Mouse (Mus musculus) A20 (cell line): ENCODE data around the gene Scg3.
"Not testable (repeated sequence)": the region's sequence is repeated elsewhere in the genome, so short reads cannot be mapped to it uniquely, and the experiment has no call there.

Experiments used
- DNase-seq: peaks from one replicate; pipeline ENCODE4 v3.0.0-alpha.2; 2011; ENCODE audit warnings: low read depth, low spot score

The Scg3 gene

DNA sequence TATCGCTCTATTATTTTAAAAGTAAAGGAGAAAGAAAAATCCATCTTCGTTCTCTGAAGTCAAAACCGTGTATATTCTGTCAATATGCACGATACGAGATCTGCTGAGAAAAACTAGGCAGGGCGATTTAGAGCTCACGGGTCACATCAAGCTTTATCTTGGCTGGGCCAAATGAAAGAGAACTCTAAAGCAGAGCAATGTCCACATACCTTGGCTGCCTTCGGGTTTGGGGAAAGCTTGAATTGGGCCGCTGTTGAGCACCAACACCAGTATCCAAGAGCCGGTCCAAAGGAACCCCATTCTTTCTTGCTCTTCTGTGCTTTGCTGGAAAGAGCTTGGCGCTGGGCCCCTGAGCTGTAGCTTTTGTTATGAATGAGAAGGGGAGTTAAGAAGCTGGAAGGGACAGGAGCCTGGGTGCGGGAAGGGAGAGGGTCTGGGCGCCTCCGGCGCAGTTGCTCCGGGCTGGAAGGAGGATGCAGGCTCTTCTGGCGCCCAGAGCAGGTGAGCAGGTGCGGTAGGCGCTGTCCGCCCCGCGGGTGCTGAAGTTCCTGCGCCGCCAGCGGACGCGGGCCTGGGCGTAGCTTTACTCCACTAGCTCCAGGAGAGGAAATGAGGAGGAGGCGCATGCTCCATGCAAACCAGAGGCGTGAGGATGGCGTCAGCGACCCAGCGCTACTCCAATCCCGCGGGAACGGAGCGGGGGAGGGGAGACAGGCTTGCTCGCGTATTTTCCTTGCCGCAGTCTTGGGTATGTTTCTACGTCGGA lies at the start of gene Scg3:
Gene Scg3 (minus strand): TSS at position 631 of the 766 bp plus-strand sequence.
- no peak for DNase-seq

DNA sequence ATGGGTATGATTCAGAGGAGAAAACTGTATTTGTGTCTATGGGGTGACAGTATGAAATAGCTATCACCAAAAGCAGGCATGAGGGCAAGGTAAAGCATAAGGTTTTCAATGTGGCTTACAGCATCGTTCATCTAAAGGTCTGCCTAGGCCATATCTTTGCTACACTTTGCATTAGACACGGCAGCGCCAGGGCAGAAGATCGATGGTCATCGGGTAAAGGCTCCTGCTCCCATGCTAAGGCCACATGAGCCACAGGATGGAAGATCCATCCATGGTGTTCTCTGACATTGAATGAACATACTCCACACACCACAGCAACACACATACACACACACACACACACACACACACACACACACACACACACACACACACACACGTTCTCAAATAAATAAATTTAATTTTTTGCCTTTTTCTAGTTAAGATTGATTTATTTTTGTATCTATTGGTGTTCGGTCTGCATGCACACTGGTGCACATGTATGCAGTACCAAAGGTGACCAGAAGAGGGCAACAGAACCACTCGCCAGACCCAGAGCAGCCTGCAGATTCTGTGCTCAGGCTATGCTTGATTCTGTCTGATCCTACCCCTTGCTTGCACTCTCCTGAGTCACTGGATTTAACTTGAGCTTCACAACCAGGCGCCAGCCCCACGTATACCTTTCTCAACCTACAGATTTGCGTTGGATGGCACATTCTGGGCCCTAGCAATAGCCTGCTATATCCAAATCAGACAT lies 36.3 kb upstream of the Scg3 start:
- peak; percentile 67 for DNase-seq

DNA sequence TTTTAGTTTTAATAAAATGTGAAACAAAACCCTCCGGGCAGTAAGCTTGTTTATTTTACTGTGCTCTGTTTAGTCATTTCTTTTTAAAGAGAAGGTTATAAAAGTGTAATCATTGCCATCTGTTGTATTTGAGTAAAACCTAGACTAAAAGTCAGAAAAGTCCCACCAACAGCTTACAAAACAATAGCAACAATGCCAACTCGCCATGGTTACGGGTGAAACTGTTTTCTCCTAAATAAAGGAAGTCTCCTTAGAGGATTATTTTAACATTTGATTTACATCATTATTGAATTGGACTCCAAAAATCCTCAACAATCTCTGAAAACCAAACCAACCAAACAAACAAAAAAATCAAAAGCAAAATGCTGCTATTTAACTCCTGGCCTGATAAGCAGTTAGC lies 35.6 kb upstream of the Scg3 start:
- DNase-seq = no peak

DNA sequence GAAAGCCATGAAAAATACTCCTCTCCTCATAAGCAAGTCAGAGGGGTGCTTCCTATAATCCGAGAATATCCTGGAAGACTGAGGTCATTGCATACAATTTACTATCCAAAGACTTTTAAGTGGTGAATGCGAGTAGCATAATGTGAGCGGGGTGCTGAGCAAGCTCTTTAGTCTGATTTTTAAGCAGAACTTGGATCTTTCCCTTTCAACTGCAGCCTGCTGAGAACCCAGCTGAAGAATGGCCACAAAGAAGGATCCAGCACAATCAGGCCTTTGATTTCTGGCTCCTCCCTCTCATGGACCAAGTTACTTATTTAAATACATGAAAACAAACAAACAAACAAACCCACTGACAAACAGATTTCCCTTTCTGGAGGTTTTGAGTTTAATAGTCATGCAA lies 916 bp upstream of the Scg3 start:
- no peak for DNase-seq

DNA sequence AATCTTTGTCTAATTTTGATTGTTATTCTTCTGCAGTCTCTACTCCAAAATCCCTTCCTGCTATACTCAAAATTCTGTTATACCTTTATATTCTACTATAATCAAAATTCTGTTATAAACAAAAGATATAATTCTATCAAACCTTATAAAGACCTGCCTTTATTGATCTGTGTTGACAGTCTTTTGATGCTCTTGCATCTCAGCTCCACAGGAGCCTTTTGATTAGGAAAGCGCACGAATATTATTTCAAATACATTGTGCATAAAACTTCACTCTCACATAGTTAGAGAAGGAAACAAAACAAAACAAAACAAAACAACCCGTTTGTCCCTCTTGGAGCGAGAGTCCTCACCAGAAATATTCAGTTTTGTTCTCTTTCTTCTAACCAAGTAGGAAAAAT lies 436 bp upstream of the Scg3 start:
- no peak for DNase-seq

DNA sequence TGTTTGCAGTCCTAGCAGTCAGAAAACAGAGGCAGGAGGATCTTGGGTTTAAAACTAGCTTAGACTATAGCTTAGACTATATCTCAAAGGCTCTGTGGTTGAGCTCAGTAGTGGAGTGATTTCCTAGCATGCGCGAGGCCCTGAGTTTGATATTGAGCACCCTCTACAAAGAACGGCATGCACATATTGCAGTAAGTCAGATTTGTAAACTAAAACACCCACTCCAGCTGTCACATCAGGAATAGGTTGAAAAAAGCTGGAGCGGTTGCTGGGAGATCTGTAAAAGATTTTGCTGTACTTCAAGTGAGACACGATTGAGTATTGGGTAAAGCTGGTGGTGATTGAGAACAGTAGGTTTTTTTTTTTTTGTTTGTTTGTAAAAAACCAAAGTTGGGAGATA lies 3.2 kb downstream of the Scg3 start:
- no peak for DNase-seq

DNA sequence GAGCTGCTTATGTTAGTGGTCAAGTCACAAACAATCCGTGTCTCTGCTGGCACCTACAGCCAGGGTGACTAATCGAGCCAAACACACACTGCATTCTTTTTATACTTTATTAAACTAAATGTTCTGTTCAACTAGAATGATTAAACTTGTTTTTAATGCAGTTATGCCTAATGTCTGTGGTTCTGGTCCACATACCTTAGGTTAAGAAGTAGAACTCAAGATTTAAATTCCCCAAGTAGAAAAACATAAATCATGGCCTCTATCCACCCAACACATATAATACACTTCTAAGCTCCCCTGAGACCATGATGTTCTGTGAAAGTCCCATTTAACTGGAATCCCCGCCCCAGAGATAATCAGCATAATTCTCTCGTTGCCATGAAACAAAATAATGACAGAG lies 4.2 kb downstream of the Scg3 start:
- DNase-seq = no peak

DNA sequence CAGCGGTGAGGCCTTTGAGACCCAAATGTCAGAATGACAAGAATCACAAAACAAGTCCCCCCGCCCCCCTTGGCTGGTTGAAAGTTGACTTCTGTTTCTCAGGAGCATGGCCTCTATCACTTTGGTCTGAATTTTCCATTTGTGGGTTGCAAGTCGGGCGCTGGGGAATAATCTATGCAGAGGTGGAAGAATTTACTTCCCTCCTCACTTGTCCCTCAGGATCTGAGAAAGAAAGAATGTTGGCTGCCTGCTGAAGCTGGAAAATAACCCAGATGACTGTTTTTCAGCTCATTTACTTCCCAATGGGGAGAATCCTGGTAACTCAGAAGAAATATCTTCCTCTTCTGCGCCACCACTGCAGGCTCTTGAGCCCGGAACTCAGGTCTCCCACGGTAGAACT lies 5.5 kb downstream of the Scg3 start:
- DNase-seq = no peak

DNA sequence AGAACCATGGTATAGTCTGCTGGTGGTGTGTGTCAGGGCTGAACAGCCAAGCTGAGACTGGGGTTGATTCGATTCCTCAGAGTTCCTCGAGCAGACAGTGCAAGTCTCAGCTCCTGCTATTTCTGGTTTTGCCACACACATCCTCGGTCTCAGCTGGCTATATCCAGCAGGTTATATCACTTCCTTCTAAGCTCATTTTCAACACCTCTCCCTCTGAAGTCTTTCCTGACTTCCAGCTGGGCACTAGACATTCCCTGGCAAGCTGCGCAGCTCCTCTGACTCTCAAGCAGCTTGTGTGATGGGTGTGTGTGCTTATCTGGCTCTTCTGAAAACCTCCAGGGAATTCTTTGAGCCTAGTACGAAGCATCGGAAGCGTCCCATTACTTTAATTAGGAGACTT lies 7.6 kb downstream of the Scg3 start:
- DNase-seq = no peak

DNA sequence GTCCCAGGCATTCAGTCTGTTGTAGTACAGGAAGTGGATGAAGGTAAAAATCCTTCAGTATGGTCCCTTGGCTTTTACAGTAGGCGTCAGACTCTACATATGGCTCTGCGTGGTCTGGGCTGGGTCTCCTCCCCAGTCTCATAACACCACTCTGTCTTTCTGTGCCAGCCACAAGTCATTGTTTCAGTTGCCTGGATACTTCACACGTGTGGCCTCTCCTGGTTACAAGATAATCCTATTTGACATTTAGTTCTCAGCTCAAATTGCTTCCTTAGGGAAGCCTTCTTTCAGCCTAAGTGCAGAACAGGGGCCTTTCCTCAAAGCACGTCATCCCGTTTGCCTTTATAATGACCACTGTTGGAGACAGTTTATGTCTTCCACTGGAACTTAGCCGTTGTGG lies 11.1 kb downstream of the Scg3 start:
- DNase-seq = no peak

DNA sequence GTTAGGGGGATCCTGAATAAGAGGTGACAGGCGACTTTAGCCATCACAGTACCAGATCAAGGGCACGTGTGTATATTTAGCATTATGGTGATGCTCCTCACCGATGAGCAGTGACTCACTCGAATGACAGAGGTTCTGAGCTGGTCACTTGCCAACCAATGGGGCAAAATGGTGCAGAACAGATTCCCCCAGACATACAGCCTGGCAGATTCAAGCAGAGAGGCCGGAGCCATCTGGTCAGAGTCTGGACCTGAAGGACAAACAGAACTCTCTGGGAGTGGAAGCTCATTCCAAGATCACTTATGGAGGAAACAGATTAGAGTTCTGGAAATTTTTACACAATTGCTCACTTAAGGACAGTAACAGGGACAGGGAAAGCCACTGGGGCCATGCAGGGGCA lies 17.2 kb downstream of the Scg3 start:
- DNase-seq = no peak

DNA sequence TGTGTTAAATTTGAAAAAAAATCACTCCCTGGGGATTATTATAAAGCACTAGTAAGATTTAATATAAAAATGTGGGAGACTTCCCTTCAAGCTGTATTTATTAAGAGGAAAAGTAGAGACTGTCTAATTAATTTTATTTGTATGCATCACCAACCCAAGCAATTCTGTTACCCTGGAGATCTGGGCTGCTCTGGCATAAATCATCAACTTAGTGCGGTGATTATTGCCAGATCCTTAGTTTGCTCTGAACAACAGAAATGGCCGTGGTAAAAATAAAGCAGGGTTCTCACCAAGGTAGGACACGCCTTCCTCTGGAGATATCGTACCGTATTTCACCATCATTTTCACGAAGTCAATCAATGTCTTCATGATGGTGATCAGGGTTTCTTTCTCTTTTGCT lies 18.5 kb downstream of the Scg3 start:
- no peak for DNase-seq

DNA sequence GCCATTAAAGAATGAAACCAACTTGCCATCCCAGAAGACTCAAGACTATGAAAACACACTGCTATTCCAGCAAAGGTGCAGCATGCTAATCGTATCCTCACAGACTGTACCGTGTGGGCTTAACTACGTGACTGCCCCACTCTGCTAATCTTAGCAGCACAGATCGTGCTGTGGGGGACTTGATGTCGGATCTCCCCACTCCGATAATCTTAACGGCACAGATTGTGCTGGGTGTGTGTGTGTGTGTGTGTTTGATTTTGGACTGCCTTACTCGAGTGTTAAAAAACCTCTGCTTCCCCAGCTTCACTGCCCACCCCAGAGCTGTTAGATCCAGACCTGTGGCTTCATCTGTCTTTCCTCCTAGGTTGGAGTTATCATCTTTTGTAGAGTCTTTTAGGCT lies 22.9 kb downstream of the Scg3 start:
- DNase-seq = no peak

DNA sequence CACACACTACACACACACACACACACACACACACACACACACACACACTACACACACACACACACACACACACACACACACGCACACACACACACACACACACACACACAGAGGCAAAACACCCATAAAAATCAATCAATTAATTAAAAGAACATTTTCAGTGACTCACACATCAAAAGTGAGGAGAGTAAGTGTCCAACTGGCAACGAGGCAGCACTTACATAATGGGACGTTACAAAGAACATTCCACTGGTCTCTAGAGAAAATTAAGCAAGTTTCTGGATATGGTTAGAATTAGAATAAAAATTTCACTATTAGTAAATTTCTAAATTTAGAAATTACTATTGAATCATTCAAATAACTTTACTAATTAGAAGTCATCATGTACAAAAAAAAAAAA lies 27.4 kb downstream of the Scg3 start:
- not testable (repeated sequence) for DNase-seq

DNA sequence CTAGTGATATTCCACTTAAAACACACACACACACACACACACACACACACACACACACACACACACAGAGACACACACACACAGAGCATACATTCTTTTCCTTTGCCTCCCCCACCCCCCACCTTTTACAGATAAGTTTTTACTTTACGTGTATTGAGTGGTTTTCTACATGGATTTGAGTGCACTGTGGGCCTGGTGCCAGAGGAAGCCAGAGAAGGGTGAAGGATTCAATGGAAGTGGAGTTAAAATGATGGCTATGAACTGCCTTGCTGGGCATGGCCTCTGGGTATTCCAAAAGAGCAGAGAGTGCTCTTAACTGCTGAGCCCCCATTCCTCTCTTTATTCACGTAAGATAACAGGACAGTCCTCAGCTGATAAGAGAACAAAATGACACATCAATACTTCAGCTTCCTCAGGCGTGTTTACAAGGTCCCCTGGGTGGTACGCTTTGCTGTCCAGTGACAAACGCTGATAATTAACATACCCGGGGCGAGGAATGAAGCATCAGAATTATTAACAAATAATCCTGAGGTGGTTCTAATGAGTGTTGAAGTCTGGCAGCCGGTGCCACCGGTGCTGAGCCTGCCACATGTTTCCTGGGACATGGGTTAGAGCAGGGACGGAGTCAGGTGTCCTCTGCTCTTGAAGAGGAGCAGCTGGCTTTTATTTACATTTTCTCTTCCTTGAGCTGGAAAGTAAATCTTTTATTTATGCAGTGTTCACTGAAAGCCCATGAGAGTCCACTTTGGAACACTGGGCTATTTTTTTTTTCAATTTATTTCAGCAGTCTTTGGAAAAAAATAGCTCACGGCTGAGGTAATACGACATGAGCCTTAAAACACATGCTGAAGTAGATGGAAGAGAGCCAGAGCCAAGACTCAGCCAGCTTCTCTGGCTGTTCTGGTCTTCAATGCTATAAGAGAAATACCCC lies 29.6 kb downstream of the Scg3 start:
- no peak for DNase-seq

DNA sequence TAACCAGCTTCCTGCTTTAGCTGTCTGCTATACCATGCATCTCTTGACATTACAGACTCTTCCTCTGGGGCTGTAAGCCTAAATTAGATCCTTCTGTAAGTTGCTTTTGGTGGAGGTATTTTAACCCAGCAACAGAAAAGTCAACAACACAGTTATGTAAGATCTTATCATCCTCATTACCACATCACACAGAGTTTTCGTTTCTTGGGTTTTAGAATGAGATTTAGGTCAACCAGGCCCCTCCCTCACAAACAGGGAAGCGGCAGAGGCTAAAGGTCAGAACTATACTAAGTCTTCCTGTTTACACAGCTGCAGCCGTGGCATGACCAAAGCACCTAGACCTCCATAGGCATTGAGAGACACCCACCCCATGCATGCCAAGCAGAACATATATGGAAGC lies 38.5 kb downstream of the Scg3 start:
- DNase-seq = peak; percentile 35

DNA sequence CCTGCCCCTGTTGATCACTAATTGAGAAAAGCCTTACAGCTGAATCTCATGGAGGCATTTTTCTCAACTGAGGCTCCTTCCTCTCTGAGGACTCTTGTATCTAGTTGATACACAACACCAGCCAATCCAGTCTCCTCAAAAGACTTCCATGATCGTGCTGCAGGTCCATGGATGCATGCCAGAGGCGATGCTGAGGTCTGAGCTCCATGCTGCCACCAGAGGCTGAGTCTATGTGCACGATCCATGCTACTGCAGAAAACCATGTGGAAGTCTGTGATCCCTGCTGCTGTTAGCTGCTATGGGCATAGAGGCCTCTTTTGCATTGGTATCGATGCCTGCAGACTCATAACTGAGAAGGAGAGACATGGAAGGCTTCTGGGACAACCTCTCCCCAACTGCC lies 49.6 kb downstream of the Scg3 start:
- no peak for DNase-seq

DNA sequence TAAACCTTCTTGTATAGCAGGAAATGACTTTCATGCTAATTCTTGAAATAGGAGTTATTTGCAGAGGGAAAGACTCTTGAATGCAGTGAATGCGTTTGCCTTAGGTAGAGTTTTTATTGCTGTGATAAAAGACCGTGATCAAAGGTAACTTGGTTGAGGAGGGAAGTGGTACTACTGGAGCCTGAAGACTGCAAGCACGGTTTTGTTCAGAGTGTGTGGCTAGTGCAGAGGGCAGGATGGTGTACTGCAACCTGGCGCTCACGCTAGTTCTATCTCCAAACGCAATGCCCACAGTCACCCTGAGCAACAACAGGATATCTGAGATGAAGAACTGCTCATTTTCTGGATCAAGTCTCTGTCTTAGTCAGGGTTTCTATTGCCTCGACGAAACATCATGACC lies 50.3 kb downstream of the Scg3 start:
- no peak for DNase-seq

DNA sequence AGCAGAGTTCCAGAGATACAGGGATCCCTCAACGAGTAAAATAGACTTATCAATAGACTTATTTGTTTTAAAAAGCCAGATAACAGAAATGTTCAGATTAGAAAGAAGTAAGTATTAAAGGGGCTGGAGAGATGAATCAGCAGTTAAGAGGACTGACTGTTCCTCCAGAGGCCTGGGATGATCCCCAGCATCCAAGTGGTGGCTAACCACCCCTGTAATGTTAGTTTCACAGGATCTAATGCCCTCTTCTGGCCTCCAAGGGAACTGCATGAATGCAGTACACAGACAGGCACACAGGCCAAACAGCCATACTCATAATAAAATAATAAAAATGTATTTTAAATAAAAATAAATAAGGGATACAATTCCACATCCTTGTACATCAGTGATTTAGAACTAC lies 51.0 kb downstream of the Scg3 start:
- no peak for DNase-seq

DNA sequence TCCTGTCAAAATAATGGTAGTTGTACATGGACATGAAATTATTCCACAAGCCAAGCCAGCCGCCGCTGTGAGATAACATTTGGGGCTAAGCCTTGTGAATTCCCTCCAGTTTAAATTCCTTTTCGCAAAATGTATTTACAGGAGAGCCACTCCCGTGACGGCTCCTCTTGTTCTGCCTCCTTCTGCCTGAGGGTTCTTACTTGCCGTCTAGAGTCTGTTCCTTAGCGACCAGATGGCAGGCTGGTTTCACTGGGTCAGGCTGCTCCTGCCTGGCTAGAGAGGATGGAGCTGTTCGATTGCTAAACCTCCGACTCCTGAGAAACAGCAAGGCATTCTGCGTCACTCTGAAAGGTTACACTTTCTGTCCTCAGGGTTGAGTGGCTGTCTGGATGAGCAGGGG lies 51.7 kb downstream of the Scg3 start:
- DNase-seq = no peak

DNA sequence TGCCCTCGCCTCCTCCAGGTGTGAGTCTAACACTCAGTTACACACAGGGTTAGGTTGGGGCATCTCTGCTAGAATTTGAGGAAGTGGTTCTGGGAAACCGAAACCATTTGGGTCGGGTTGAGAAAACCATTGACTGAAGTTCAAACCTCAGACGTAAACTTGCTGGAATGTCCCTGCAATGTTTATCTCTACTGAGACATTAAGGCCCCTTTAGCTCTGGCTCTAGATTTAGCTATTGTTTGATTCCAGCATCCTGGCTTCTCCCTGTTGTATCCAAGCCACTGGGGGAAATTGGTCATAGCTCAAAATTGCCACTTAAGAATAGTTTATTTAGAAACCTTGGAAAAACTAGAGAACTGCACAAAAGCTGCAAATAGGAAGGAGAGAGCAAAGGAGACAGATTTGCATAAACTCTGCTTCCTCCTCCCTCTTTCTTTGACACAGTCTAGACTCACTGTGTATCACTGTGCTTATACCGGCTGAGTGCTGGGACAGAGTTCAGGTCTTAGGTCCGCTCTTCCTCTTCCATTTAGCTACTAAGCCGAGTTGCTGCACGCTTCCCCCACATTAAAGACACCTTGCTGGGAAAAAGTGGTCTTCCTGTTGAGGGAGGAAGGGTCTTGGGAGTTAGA lies 52.9 kb downstream of the Scg3 start:
- peak; percentile 81 for DNase-seq

DNA sequence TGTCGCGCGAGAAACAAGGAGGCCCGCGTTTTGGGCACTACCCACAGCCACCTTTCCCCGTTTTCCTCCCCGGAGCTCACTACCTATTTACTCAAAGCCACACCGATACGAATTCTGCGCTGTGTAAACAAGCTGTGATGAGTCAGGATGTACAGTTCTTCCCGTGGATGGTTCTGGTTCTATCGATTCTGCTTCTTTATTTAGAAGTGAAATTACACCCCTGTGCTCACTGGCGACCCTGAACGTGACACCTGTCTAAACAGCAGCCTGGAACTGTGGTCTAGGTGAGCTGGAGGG lies 57.6 kb downstream of the Scg3 start:
- no peak for DNase-seq
